Mouse (Mus musculus) right cerebral cortex, adult 18-20 months (tissue): Measurements from ENCODE around the gene Adamts20.
"Not testable (repeated sequence)": the region's sequence is repeated elsewhere in the genome, so short reads cannot be mapped to it uniquely, and the experiment has no call there.

Experiments
- DNase-seq: peaks from one replicate; pipeline ENCODE4 v3.0.0; 2022; ENCODE audit warnings: mixed read lengths

Adamts20 gene

GRCm38 (mm10) chr15:94465318-94465717 is at the start of gene Adamts20:
Adamts20 (minus strand) TSS chr15:94465418.
- DNase-seq, result no peak

- DNase-seq, result no peak
Observed at GRCm38 (mm10) chr15:94503451-94504215, 38.4 kb upstream of the Adamts20 start.

GRCm38 (mm10) chr15:94499260-94499659 is 34.0 kb upstream of the Adamts20 start:
- no peak for DNase-seq

- DNase-seq, result no peak
Observed at GRCm38 (mm10) chr15:94495936-94496335, 30.7 kb upstream of the Adamts20 start.

- DNase-seq, result no peak
Observed at GRCm38 (mm10) chr15:94494445-94494844, 29.2 kb upstream of the Adamts20 start.

GRCm38 (mm10) chr15:94489433-94489832 is 24.2 kb upstream of the Adamts20 start:
- DNase-seq, result no peak

- not testable (repeated sequence) for DNase-seq
Observed at GRCm38 (mm10) chr15:94488028-94488427, 22.8 kb upstream of the Adamts20 start.

- no peak for DNase-seq
Observed at GRCm38 (mm10) chr15:94482555-94482954, 17.3 kb upstream of the Adamts20 start.

- DNase-seq, result no peak
Observed at GRCm38 (mm10) chr15:94480792-94481191, 15.6 kb upstream of the Adamts20 start.

GRCm38 (mm10) chr15:94480248-94480647 is 15.0 kb upstream of the Adamts20 start:
- no peak for DNase-seq

- no peak for DNase-seq
Observed at GRCm38 (mm10) chr15:94479513-94480136, 14.4 kb upstream of the Adamts20 start.

- DNase-seq, result no peak
Observed at GRCm38 (mm10) chr15:94478706-94479105, 13.5 kb upstream of the Adamts20 start.

GRCm38 (mm10) chr15:94477287-94477686 is 12.1 kb upstream of the Adamts20 start:
- DNase-seq, result no peak

- DNase-seq, result no peak
Observed at GRCm38 (mm10) chr15:94475975-94476374, 10.8 kb upstream of the Adamts20 start.

- DNase-seq, result no peak
Observed at GRCm38 (mm10) chr15:94470361-94470760, 5.1 kb upstream of the Adamts20 start.

- no peak for DNase-seq
Observed at GRCm38 (mm10) chr15:94464881-94465280, 337 bp downstream of the Adamts20 start.

- DNase-seq, result no peak
Observed at GRCm38 (mm10) chr15:94463251-94463650, 2.0 kb downstream of the Adamts20 start.

GRCm38 (mm10) chr15:94462206-94462605 is 3.0 kb downstream of the Adamts20 start:
- DNase-seq, result no peak

- DNase-seq, result no peak
Observed at GRCm38 (mm10) chr15:94461166-94461565, 4.1 kb downstream of the Adamts20 start.

GRCm38 (mm10) chr15:94457636-94458390 is 7.4 kb downstream of the Adamts20 start:
- DNase-seq, result no peak

- DNase-seq, result no peak
Observed at GRCm38 (mm10) chr15:94452848-94453247, 12.4 kb downstream of the Adamts20 start.

- no peak for DNase-seq
Observed at GRCm38 (mm10) chr15:94451600-94451999, 13.6 kb downstream of the Adamts20 start.

- no peak for DNase-seq
Observed at GRCm38 (mm10) chr15:94444437-94445136, 20.6 kb downstream of the Adamts20 start.
